Mouse (Mus musculus) CD4-positive, CD25-positive, alpha-beta regulatory T cell, adult 4 months (primary cell): Measurements from ENCODE around the gene Olfr1373. TPM values are rescaled to one million over a fixed set of nuclear protein-coding genes. Genes with fewer than 3 reads are reported as not detected.
A peak's percentile ranks its signal among the peaks of the same experiment; 100 is the strongest.
"Not testable (repeated sequence)": the region's sequence is repeated elsewhere in the genome, so short reads cannot be mapped to it uniquely, and the experiment has no call there.

Source experiments
- ATAC-seq: one replicate; pipeline ENCODE4 v1.8.0; 2017
- polyA plus RNA-seq, 2 experiments: library from polyadenylated mRNA; unstranded; fragments of 100-300 nt; shearing (Covaris generic); gene quantifications; one replicate each; pipeline ENCODE4 v1.2.1; 2017

The Olfr1373 gene
- polyA plus RNA-seq, result not detected

DNA sequence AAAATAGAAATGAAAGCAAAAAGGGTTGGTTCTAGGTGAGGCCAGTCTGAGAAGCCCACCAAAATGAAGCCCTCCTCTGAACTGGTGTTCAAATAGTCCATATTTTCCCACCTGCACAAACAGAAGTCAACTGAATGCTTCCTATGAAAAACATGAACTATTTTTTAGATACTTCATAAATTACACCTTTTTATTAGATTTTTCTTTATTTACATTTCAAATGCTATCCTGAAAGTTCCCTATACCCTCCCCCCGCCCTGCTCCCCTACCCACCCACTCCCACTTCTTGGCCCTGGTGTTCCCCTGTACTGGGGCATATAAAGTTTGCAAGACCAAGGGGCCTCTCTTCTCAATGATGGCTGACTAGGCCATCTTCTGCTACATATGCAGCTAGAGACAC is at the start of gene Olfr1373:
TSS of gene Olfr1373 (minus strand) at position 101 of the 400 bp plus-strand sequence.
- ATAC-seq, result not testable (repeated sequence)

DNA sequence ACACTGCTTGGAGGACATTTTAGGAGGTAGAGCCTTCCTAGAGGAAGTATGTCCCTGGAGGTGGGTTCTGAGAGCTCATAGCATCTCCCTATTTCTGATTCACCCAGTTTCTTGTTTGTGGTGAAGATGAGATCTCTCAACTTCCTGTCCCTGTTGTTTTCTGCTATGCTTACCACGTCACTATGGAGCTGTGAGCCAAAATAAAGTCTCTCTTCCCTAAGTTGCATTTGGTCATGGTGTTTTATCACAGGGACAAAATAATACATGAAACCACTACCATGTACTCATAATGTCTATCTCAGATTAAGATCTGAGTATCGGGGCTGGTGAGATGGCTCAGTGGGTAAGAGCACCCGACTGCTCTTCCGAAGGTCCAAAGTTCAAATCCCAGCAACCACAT is 35.3 kb upstream of the Olfr1373 start:
- peak; percentile 39 for ATAC-seq

DNA sequence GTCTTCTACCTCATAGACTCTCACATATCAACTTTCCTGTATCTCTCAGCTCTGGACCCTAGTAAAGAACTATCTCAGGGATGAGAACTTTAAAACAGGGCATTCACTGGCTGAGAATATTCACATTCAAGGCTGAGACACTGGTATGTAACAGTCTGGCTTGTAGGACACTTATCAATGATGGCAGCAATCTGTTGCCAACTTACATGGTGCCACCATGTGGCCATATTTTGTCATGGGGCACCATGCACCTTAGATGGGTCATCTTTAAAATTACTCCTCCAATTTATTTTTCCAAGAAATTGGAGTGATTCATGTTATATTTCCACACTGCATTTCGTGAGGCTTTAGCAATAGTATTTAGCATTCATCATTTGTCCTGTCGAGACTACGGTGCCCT is 34.6 kb upstream of the Olfr1373 start:
- not testable (repeated sequence) for ATAC-seq

DNA sequence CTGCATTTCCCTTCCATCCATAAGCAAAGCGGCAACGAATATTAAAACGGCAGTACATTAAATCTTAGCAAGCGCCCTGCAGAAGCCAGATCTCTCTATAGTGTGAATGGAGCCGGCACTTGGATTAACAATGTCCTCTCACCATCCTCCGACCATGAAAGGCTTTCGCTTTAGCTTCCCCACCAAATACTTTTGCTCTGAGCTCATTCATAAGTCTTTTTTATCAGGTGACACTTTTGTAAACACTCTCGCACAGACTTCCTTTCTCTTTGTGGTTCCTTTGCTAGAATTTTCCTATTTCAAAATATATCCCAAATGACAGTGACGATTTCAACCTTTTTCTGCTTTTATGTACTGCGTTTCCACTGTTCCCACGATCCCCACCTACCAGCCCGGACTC is 23.1 kb upstream of the Olfr1373 start:
- no peak for ATAC-seq

DNA sequence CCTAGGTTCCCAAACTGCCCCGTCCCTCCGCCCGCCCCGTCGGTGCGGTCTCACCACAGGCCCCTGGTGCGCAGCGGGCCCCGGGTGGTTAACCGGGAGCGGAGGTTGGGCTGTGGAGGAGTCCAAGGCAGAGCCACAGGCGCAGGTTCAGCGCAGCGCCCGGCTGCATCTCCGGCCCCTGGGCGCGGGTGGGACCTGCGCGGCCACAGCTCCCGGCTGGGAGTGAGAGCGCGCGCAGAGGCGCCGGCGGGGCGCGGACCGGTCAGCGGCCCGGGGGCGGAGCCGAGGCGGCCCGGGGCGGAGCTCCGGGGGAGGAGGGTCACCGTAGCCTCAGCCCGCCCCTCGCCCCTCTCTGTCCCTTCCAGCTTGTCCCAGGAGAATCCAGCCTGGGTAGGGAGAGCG is 22.6 kb upstream of the Olfr1373 start:
- not testable (repeated sequence) for ATAC-seq

DNA sequence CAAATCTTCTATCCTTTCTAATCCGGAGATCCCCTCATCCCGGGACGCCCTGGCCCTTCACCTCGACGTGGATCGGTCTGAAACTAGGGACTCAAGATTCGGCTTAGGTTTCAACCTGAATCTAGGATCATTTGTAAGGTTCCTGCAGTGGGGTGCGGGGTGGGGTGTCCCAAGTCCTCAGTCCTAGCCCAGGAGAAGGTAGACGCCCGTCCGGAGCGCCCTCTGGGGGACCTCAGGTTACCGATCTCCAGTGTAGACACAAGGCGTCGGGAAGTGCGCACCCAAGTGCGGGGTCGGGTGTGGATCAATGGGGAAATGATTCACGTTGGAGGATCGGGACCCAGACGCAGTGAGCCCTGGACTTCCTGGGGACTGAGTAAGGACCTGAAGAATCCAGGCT is 21.8 kb upstream of the Olfr1373 start:
- no peak for ATAC-seq

DNA sequence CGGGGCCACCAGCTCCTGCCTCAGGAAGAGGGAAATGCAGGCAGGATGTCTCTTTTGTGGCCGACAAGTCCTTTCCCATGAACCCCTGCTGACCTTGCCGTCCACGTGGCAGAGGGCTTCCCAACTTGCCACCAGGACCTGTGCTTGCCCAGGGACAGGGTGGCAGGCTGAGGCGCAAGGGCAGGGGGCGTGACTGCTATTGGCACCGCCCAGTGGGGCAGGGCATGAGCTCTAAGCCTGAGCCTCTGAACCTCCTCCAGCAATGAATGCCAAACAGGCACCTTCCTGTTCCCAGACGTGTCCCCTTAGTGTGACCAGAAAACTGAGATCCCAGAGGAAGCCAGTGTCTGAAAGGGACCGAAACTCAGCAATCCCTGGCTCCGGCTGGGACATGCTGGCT is 18.6 kb upstream of the Olfr1373 start:
- no peak for ATAC-seq

DNA sequence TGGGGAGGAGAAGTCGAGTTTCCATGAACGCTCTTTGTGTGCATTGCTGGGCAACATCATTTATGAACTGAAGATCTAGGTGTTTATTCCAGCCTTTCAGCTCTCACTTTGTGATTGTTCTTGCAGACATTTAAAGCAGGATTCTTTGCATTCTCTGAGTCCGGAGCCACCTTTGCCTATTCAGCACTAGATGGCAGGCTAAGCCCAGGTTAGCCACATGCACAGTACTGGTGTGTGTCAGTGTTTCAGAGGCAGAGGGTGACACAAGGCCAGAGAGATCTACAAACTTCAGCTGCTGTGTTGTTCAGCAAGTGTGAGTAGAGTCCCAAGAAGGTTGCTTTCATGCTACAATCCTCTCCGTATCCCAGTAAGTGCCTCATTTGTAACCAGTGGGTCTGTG is 1.7 kb downstream of the Olfr1373 start:
- ATAC-seq, result not testable (repeated sequence)

DNA sequence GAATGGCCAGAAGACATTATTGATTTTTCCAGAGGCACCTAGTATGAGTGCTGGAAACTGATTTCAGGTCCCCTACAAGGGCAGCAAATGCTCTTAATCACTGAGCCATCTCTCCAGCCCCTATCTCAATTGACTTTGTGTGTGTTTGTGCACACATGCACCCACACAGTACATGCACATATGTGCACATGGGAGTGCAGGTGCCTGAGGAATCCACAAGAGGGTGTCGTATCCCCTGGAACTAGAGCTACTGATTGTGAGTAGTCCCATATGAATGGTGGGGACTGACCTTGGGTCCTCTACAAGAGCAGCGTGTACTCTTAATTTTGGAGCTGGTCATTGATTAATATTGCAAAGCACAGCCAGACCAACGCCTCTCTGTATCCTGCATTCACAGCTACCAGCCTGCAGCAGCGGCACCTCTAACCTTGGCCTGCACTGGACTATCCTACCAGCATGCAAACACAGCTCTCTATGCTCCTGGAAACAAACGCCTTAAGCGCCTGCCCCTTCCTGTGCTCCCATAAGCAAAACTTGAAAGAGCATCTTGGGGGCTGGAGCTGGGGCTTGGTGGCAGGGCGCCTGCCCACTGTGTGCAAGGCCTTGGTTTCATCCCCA is 14.8 kb downstream of the Olfr1373 start:
- ATAC-seq, result no peak

DNA sequence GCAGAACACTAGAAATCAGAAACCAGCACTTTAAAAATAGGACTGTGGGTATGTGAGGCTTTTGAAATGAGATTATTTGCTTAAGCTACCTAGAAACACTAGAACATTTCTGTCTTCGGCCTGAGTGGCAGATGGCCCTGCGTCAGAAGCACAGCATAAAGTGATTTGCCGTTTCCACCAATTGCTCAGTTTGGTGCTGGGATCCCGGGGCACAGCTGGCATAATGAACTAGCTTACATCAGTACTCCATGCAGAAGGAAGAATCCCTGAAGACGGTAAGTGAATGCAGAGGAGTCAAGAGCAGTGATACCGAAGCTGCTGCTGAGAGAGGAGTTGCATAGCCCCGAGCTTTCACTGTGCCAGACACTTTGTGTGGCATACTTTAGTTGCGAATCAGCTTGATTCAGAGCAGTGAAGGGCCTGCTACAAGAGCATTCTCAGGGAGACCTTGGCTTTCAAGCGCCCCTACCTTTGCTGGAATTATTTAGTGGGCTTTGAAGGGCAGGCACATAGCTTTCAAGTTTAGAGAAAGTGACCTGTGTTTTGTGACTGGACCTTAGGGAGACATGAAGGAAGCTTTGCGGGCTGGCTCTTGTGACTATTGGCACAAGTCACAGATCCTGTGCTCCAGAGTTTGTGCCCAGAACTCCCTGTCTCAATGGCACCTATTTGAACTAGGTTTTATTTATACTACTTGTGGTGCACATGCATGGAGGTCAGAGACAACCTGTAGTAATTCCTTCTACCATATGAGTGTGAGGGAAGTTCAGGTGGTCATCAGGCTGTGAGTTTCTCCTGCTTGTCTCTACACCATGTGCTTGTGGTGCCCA is 15.5 kb downstream of the Olfr1373 start:
- no peak for ATAC-seq

DNA sequence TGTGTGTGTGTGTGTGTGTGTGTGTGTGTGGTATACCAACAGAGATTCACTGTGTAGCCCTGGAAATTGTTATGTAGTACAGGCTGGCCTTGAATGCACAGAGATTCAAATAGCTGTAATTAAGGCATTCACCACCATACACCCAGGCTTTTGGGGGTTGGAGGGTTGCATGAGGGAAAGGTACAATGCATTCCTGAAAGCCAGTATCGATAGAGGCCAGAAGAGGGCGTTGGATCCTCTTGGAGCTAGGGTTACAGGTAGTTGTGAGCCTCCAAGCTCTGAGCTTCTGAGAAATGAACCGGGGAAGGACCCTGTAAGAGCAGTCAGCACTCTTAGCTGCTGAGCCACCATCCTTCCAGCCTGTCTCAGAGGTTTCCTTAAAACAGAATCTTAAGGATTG is 16.2 kb downstream of the Olfr1373 start:
- no peak for ATAC-seq

DNA sequence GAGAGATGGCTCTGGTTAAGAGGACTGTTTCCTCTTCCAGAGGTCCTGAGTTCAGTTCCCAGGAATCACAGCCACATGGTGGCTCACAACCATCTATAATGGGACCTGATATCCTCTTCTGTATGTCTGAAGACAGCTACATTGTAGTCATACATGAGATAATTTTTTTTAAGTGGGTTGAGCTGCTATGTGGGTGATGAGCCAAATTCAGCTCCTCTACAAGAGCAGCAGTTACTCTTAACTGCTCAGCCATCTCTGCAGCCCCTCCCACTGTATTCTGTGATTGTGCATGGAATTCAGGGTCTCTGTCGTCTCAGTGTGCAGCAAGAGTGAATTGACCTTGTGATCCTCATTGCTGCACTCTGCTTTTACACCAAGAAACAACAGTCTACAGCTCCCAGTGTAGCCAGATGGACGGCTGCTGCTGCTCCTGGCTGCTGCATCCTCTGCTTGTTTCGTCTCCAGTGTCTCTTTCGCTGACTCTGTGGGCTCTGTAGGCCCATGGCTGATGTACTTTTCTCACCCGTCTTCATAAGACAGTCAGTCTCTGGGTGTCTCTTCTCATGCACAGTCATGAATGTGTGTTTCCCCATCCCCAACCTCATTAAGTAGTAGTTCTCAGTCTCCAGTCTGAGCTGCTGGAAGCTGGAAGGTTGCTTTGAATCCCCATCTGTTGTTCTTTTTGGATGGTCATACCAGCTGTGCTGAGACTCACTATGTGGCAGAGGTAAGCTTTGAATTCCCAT is 16.8 kb downstream of the Olfr1373 start:
- no peak for ATAC-seq

DNA sequence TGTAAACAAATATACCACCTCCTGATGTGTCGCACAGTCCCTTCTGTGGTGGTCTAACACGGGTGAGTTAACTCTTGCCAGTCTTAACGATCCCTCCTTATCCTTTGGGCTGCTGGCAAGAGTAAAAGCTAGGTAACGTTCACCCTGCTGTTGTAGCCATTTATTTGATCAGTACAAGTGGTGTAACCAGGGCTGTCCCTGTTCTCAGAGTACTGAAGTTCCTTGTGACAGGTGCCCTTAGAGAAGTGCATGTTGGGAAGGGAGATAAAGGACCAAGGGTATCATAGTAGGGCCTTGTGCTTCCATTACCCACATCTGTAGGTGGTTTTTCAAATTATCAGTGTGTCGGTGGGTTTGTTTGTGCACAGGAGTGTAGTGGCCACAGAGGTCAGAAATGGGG is 17.6 kb downstream of the Olfr1373 start:
- ATAC-seq, result no peak

DNA sequence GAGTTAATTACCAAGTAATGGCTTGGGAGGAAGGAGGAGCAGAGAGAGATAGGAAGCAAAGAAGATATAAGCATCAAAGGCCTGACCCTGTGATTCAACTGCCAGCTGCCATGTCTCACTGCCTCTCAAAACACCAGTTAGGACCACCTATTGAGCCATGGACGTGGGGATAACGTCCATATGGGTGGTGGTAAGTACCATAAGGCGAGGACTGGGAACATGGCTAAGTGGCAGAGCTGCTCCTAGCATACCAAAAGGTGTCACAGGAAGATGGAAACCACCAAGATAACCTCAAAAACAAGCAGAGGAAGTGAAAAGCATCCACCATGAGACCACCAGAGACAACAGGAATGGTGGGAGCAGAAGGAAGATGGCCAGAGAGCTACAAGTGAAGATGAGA is 18.2 kb downstream of the Olfr1373 start:
- no peak for ATAC-seq

DNA sequence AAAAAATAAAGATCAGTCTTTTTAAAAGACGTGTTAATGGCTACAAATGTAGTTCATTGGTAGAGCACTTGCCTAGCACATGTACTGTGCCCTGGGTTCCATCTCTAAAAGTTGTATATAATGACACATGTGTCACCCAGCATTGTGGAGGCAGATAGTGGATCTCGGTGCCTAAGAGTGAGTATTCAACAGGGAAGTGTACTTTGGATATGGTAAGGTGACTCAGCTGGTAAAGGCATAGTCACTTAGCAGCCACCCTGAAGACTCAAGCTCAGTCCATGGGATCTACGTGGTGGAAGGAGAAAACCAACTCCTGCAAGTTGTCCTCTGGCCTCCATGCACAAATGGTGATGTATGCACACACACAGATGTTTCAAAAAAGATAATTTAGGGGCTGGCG is 20.9 kb downstream of the Olfr1373 start:
- no peak for ATAC-seq

DNA sequence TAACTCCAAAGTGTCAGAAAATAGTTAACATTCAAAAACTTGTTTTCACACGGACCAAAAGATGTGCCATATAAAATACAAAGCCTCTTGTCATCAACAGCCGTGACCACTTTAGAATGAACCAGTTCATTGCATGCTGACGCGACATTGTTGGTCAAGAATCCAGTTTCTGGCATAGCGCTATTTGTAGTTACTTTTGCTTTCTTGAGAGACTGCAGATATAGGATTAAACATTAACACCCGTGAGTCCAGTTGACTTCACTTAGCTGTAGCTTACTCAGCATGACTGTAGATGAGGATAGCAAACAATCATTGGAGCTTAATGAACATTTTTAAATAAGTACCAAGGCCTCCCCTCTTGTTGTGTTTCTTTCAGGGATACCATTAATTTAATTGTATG is 23.3 kb downstream of the Olfr1373 start:
- ATAC-seq, result no peak

DNA sequence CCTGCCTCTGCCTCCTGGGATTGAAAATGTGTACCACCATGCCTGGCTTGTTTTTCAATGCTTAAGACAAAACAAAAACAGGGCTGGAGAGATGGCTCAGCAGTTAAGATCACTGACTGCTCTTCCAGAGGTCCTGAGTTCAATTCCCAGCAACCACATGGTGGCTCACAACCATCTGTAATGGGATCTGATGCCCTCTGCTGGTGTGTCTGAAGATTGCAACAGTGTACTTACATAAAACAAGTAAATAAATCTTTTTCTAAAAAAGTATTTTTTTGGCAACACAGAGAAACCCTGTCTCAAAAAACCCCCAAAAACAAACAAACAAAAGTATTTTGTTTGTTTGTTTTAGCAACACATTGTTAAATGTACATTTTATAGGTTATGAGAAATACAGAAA is 24.9 kb downstream of the Olfr1373 start:
- ATAC-seq, result not testable (repeated sequence)

DNA sequence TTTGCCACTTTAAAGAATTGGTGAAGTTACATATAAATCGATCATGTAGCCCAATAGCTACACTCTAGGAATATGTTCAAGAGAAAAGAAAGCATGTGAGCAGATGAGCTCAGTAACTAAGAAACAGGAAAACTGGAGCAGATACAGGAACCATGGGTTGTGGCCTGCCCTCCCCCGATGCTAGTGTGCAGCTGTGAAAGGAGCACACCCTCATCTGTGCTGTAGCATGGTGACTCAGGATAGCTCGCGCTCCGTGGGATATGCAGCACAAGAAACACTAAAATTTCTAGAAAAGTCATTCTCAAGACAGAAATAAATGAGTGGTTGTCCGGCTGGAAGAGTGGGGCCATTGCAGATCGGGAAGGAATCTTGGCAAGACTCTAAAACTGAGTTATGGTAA is 28.2 kb downstream of the Olfr1373 start:
- ATAC-seq, result no peak

DNA sequence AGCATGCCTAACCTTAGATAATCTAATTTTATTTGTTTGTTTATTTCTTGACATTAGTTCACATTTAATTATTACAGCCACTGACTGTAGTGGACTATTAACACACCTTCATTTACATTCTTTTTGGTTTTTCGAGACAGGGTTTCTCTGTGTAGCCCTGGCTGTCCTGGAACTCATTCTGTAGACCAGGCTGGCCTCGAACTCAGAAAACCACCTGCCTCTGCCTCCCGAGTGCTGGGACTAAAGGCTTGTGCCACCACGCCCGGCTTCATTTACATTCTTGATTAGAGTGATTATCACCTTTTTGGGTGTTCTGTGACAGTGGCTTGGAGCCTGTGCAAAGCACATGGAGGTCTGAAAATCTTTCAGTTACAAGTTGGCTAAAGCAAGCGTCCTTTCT is 29.2 kb downstream of the Olfr1373 start:
- ATAC-seq, result not testable (repeated sequence)

DNA sequence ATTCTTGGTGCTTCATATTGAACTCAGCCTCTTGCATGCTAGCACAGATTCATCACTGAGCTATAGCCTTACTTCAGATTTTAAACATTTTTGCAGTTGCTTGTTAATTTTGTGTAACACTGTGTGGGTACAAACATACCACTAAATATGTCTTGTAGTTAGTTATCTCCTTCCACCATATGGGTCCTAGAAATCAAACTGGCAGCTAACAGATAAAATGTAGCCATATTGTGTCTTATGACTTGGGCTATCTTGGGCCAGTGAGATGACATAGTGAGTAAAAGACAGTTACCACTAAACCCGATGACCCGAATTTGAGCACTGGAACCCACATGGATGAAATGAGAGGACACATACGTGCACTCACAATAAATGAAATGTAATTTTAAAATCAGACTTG is 29.8 kb downstream of the Olfr1373 start:
- ATAC-seq, result no peak

DNA sequence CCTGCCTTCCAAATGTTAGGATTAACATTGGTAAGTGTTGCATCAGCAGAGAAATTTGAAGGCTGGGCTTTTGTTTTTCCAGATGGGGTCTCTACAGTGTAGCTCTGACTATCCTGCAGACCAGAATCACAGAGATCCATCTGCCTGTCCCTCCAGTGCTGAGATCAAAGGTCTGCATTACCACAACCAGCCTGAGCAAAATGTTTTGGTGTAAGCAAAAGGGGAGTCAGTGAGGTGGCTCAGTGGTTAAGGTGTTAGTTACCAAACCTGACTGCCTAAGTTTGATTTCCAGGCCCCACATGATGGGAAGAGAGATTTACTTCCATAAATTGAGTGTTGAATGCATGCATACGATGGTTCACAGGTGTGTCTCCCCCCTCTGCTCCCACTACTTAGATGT is 35.9 kb downstream of the Olfr1373 start:
- no peak for ATAC-seq

DNA sequence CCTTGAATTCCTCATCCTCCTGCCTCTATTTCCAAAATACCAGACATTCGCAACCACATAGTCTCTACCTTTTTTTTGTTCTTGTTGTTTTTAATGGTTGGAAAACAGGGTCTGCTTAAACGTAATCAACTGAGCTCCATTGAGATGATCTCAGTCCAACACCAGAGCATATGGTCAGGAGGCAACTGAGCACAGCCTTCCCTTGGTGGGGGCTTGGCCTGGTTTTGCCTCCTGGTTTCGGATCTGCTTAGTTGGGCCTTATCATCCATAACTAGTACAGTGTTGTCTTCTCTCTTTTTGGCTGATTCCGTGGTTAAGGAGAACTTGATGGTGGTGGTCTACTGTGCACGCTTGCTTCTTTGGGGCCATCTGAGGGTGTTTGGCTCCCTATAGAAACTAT is 36.5 kb downstream of the Olfr1373 start:
- ATAC-seq, result no peak

DNA sequence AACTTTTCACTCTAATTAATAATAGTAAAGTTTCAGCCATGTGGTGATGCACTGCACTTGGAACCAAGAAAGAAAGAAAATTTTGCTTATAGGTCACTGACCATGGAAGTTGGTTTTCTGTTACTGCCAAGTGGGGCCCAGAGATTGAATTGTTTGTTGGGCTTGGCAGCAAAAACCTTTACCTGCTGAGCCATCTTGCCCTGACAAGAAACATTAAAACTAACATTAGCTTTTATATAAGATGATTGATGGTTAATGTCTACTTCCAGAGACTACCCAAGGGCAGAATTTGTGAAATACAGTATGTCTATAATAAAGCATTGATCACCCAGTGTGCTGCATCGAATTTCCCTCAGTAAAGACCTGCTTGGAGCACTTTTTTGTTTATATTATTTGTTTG is 38.9 kb downstream of the Olfr1373 start:
- no peak for ATAC-seq

DNA sequence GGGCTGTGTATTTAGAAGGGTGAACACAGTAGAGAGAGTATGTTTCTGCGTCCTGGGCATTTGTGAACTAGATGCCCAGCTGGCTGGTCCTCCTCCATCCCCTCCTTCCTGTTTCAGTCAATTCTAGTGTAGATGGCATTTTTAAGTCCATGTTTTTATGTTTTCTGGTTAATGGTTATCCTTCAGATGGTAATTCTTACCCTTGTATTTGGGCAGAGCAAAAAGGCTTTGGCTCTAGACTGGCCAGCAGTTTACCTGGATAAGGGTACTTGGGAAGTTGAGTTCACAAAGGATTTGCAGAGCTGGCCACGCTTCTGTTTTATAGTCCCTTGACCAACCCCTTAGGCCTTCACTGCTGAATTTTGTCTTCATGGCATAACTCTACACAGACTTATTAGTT is 39.3 kb downstream of the Olfr1373 start:
- ATAC-seq, result no peak
